Mouse (Mus musculus): ENCODE data around the gene Trim60.

GRCm38 (mm10) chr8:65047193-65047592 is 28.8 kb upstream of the Trim60 start:
- TF ChIP-seq CTCF (IDR thresholded peaks at IDR 0.05; ENCODE audit: low read depth, low read length) (no peak), TAL1 (conservative IDR thresholded peaks at IDR 0.05; ENCODE audit: low read depth, low read length) (no peak), GATA1 (IDR thresholded peaks at IDR 0.05; ENCODE audit: borderline replicate concordance, low read length) (no peak), POLR2AphosphoS5 (IDR thresholded peaks at IDR 0.05; ENCODE audit: insufficient replicate concordance, low read depth, low read length) (no peak)

All from G1E (cell line).